Mouse (Mus musculus) leukemia stem cell, adult 10-12 weeks (primary cell): ENCODE data around the gene Esx1. TPM values are rescaled to one million over a fixed set of nuclear protein-coding genes. Genes with fewer than 3 reads are reported as not detected.

Experiments
- polyA plus RNA-seq: library from polyadenylated mRNA; stranded (reverse); fragments of >175 nt; gene quantifications from 2 replicates; pipeline ENCODE4 v1.2.3, GENCODE M21; 2012; ENCODE audit warnings: low replicate concordance

Gene Esx1
- 0.10 TPM in 1 of 2 replicates, not detected in the other for polyA plus RNA-seq

GRCm38 (mm10) chrX:137121718-137122117 lies at the start of gene Esx1:
Gene Esx1, minus strand, starts transcription at chrX:137122083.

Other genes starting within 250 kb of the Esx1 start
- gene H2bfm, start 194.8 kb downstream of the Esx1 start, polyA plus RNA-seq = not detected in 2 replicates
- gene Tmsb15b2, start 146.6 kb downstream of the Esx1 start, polyA plus RNA-seq = not detected in 2 replicates
- not detected in 2 replicates for gene Tmsb15l, start 145.2 kb downstream of the Esx1 start, polyA plus RNA-seq
- not detected in 2 replicates for gene Tmsb15b1, start 145.2 kb downstream of the Esx1 start, polyA plus RNA-seq
- 0.08 and 0.87 TPM in 2 replicates for gene Zcchc18, start 128.9 kb downstream of the Esx1 start, polyA plus RNA-seq
- 0.20 and 0.65 TPM in 2 replicates for gene Slc25a53, start 83.8 kb downstream of the Esx1 start, polyA plus RNA-seq
- 0.56 and 0.64 TPM in 2 replicates for gene Fam199x, start 72.5 kb downstream of the Esx1 start, polyA plus RNA-seq